Mouse (Mus musculus) cerebellum, adult 9-10 months (tissue): Measurements from ENCODE around the gene Vti1a.

ENCODE experiments used
- DNase-seq: peaks from one replicate; pipeline ENCODE4 v3.0.0; 2022

Vti1a gene

DNA sequence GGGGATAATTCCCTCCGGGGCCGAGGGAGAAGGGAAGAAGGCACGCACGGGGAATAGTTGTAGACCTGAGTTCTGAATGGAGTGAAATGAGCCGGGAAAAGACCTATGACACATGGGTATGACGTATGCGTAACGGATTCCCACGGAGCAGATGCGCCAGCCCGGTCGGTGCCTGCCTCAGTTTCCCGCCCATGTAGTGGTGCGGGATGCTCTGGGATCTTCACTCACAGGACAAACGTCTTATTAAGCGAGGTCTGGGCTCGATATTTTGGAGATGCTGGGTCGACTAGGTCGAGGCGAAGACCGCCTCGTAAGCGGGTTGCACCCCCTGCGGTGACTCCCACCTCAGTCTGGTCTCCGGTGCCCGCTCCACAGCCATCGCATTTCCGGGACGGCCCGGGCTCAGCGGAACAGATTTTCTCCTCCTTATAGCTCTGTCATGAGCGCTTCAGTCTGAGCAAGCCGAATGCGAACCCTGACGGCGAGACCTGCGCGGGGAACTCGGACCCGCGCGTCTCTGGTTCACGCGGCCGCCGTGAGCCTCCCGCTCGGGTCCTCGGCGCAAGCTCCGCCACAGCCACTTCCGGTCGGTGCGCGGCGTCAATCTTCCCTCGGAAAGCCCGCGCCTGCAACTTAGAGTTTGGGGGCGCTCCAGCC lies 515 bp upstream of the Vti1a start, which contains the start of gene Zdhhc6:
TSS of gene Zdhhc6 (minus strand) at position 581 of the 657 bp plus-strand sequence.
- DNase-seq: peak; percentile 81

DNA sequence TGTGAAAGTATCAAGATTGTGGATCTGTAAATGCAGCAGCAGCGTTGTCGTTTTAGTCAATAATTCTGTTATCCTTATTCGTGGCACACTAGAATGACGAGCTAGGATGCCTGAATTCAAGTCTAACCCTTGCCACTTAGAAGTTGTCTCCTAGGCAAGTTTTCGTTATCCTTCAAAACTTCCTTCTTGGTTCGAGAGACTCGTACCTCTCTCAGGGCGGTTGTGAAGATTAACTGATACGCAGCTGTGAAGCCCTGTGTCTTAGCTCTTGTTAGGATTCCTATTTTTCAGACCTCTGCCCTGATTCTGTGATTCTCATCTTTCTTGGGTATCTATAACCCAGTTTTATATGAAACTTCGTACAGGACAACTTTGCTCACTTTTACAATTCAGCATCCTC lies 806 bp downstream of the Vti1a start:
- DNase-seq: no peak

DNA sequence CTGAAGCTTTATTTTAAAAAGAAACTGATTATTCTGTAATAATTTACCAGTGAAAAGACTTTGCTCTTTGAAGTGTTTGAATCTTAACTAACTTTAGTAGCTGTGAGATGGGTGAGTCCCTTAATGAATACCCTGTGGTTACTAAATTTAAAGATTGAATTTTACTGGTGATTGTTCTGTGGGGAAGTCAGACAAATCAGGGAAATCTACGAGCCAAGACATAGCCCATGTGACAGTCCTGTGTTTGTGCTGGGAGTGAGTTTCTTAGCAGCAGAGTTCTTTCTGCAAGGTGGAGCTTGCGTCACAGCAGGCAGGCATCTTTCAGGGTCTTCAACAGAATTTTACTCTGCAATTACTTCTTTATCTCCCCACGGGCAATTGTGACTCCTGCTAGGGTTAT lies 2.9 kb downstream of the Vti1a start:
- DNase-seq: no peak

DNA sequence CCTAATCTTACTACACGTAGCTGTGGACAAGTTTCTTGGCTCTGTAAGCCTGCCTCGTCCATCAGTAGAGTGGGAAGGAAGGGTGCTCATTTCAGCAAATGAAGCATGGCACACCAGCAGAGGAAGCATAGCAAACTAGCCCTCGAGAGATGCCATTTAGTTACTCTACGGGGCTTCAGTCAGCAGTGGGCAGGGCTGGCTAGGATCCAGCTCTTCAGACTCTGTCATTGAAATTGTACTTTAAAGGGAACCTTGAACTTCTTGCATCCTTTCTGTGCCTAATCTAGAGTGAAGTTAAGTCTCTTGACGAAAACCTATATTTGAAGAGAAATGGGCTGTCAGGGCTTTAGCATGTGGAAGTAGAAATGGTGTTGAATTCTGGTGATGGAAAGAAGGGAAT lies 3.4 kb downstream of the Vti1a start:
- DNase-seq: no peak

DNA sequence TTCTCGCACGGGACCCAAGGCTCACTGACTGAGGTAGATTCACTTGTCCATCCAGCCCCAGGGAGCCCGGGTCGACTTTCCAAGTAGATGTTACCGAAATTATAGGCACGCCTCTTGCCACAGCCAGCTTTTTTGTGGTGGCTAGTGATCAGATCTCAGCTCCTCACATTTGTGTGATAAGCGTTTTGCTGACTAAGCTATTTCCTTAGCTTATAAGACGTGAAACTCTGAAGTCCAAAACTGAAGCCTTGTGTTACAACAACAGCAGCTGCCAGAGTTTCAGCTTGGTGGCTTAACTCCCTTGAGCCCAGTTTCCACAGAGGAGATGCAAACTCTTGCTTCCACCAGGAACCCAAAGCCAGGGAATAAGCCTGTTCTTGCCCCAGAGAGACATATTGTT lies 6.5 kb downstream of the Vti1a start:
- no peak for DNase-seq

DNA sequence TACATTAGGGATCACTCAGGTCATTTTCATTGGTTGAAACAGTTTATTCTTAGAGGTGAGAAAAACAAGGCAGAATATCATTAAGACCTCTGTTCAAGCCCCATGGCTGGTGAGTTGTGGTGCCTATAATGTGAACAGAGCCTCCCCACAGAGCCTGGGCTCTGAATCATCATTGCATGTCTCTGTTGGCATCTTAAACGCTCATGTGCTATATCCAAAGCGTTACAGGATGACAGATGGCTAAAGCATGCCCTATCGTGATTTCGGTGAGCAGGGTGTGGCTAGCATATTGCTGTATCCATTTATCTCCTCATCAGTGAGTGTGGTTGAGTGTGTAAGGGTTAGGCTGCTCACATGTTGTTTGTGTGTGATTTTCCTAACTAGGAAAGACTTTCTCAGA lies 11.4 kb downstream of the Vti1a start:
- DNase-seq: no peak

DNA sequence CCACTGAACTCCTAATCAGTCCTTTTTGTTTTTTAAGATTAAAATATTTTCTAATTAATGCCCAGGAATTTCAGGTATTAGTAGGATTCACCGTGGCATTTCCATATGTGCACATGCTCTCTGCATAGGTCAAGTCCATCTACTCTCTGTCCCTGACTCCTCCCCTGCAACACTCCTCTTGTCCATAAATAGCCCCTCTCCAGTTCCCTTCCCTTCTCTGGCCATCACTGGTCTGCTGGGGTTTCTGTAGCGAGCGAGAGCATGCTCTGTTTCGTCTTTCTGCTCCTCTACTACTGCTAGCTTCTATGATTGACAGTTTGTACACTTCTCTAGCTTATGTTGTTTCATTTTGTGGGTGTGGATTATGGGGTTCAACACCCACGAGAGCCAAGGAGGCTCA lies 15.7 kb downstream of the Vti1a start:
- DNase-seq: no peak

DNA sequence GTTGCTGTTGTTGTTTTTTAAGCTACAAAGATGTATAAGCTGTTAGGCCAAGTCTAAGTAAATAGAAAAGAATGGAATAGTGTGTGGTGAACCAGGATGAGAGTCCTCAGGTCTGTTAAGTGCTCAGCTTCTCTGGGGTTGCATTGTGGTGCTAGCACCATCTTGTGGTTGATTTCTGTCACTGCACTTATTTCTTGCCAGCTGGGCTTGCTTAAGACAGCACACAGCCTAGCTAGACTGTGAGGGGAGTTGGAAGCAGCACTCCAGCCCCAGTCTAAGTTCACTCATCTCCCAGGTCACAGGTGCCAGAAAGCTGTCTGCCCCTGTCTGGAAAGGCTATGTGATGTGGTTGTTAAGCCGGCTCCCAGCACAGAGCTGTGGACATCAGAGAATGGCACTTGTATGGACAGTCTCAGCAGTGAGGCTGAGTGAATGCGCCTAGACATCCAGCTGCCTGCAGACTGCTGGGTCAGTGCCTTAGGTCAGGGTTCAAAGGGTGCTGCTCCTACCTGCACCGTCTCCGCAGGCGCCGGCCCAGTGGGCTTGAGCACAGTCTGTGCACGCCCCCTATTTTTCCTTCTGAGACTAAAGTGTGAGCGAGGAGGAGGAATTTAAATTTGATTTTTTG lies 16.7 kb downstream of the Vti1a start:
- peak; percentile 80 for DNase-seq

DNA sequence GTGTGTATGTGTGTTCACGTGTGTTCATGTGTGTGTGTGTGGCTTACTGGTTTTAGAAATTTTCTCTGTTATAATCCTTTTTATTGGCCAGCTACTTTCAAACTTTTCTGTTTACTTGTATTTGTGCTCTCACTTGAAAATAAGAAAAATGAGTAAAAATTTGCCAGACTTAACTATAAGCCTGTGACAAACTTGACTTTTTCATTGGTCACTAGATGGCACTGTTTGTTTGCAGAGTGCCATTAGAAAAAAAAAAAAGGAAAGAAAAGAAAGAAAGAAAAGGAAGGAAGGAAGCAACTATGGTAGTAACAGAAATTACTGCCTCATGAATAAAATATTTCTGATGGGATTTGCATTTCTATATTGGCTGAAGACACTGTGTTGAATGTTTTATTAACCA lies 19.8 kb downstream of the Vti1a start:
- DNase-seq: no peak

DNA sequence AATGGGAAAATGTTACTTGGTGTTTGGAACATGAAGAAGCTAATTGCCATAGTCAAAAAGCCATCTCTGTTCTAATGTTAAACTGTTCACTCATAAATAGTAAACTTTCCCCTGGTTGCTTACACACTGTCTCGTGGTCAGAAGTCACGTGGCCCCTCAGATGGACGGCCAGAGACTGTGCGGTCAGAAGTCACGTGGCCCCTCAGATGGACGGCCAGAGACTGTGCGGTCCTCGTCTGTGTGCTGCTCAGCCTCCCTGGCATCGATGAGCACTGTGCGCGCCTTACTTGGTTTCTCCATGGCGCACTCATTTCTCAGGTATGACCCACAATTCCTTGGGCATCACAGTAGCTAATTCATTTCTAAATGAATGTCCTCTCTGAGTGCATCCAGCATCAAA lies 20.3 kb downstream of the Vti1a start:
- DNase-seq: no peak

DNA sequence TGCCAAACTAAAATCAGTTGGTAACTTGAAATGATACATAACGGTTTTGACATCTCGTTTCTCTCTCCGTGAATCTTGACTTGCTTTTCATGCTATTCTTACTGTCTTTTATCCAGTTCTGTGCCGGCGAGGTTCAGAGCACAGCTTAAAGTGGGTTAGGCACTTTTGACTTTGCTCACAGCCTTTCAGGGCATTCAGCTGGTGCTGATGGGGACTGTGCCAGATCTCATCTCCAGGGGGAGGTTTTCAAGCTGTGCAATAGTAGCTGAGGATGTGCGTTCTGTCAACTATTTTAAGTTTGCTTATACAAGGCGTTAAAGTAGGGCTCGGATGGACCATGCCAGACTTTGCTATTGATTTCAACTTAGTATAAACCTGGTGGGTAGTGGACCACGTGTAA lies 21.0 kb downstream of the Vti1a start:
- no peak for DNase-seq

DNA sequence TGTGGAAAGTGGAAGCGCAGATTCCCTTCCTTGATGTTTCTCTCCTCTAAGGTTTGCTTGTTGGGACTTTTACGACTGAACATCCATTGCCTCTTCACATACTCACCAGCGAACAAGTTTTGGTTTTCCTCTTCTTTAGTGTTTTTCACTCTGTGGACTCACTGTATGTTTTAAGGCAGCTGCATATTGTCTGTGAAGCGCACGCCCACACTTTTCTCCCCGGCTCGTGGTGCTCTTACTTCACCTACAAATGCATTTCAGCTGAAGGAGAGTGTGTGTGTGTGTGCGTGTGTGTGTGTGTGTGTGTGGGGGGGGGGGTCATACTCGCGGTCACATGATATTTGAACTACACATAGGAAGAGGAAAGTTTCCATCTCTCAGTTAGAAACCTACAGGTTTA lies 21.6 kb downstream of the Vti1a start:
- no peak for DNase-seq

DNA sequence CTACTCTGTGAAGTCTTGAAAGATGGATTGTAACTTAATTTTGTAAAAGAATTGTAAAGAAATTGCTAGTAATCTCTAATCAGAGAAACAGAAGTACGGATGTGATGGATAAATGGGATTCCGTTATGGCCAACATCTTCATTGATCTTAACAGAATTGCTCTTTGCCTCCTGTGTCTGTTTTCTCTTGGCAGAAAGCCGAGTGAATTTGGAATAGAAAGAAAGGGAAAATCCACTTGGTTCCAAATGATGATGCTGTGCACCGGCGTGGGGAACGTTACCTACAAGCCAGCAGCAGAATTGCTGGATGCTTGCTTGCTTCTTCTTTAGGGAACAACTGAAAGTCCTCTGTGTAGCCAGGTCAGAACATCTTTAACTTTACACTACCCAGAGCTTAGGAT lies 24.4 kb downstream of the Vti1a start:
- DNase-seq: no peak

DNA sequence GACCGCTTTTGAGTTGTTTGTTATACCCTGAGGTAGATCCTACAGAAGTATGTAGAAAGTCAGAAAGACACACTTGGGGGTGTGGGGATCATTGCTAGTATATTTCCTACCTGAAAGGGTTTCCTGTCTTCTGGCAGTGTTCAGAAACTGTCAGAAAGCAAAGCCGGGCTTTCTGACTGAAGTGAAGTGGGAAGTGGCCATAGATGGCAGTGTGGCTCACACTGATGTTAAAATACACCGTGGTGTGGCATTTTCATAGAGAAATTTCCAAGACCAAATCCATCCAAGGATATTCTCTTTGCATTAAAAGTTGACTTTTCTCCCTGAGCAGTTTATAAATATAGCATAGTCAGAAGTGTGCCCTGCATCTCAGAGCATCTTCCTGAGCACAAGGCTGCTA lies 25.3 kb downstream of the Vti1a start:
- no peak for DNase-seq

DNA sequence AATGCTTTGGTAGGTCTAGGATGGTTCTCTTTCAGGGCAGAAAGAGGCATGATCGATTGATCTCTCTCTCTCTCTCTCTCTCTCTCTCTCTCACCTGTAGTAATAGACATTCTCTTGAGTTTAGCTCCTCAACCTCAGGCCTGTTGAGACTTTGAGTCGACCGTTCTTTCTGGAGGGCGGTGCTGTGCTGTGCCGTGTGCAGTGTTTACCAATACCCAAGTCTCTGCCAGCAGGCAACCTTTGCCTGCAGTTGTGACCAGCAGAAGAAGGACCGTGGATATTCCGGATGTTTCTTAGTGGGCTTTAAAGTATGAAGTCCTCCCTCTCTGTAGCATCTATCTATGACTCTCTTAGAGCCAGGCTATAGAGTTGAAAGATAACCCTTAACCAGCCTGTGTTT lies 26.3 kb downstream of the Vti1a start:
- no peak for DNase-seq

DNA sequence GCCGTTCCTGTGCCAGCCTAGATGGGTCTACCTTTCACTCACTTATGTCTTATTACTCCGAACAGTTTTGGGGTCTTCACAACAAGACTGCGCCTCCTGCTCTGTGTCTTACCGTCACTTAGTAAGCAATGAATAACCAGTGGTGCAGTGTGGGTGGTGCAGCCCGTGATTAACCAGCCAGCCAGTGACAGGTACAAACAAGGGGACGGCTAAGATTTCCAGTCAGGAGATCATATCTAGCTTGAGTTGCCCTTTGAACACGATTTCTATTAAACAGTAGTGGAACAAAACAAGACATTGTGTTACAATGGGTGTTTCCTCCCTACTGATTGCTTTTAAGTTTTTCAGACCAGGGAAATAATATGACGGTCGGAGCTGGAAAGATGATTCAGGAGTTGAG lies 27.2 kb downstream of the Vti1a start:
- no peak for DNase-seq

DNA sequence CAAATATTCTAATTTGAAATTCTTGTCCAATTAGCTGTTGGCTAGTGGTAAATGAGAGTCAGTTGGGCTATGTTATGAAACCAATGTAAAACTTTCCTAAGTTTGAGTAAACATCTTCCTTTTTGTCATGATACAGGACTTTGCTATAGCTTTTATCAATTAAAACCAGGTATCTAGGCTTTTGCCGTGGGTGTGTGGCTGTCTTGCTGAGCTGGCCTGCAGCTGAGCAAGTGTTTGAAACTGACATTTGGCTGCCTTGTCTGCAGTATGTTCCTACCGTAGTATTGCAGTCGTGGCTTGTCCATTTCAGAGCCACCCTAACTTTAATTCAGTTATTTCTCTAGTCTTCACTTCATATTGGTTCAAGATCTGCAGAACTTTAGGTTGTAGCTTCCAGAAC lies 32.1 kb downstream of the Vti1a start:
- no peak for DNase-seq

DNA sequence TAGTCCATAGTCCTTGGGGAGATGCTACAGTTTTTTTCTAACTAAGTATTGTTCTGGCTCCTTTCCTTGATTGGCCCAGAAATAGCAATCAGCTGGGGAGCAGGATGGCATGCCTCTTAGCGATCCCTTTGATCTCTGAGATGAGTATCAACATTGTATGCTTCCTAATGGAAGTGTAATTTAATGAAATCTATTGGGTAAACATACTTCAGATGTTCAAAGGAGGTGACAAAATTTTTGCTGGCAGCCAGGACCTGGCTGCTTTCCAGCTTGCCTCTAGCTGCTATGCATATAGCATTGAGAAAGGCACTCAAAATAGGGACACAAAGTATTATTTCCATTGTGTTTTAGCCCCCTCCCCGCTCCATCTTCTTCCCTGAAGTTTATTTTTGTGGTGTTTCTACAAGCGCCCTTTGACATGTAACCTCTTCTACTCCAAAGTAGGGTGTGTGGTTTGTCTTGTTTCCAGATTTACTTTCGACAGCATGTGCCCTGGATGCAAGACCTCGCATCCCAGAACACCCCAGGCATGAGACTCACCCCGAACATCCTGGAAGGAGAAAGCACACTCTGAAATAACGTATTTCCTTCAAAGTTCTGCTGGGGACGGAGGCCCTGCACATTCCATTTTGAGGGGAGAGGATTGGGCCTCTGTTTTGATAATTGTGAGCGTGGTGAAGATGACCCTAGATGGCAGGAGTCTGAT lies 34.7 kb downstream of the Vti1a start:
- DNase-seq: no peak

DNA sequence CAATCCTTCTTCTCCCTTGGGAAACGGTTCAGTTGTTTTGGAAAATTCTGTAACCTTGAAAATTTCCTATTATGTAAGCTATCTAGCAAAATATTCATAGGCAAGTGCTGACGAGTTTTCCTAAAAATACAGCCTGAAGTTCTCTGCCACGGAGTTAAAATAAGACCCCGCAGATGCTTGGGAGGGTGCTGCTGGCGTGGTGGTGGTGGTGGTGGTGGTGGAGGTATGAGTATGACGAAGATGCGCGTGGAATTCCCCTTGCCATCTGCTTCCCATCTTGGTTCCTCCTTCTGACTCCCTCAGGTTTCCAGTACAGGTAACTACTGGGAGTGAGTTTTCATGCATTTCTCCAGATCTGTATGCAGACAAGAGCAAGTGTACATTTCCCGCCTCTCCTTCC lies 46.5 kb downstream of the Vti1a start:
- no peak for DNase-seq

DNA sequence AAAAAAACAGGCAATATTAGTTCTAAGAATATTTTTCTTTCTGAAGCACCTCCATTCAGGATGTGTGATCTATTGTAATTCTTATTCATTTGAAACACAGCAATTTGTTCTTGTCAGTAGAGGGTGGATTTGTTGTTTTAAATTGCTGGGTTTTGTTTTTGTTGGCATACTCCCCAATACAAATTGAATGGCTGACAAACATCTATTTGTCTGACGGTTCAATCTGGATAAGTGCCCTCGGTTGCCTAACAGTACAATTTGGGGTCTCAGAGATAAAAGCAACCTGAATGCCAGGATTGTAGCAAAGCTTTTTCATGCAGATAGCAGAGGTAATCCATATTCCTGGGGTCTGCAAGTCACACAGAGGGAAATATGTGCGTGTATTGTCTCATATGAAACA lies 53.6 kb downstream of the Vti1a start:
- no peak for DNase-seq

DNA sequence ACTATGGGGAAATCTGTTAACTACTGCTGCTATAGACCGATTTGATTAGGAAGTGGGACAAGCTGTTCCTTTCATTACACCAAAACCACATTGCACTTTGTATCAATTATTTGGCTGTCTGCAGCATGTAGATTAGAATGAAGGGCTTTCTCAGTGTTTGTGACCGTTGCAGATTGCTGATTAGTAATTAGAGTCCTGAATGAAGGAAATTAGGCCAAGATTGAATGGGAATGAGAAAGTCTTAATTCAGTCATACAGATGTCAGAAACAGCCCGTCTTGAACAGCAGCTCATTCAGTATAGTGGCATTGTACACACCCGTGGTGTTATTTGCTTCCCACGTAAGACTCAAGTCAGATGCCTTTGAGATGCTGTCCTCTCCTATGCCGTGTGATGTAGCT lies 60.2 kb downstream of the Vti1a start:
- DNase-seq: no peak

DNA sequence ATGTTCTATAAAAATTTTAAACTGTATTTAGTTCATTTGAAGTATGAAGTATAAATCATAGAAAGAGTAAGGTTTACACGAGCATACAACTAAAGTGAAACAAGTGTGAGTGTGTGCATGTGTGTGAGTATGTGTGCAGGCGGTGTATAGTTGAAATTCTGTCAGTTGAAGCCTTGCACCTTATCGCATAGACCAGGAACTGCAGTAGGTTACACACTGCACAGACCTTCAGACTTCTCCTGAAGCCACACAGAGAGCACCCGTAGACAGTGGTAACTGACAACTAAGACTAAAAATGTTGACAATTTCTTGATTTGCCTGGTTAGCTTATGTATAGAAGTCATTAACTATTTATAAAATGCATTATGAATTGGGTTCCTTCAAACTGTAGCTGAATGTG lies 61.4 kb downstream of the Vti1a start:
- no peak for DNase-seq

DNA sequence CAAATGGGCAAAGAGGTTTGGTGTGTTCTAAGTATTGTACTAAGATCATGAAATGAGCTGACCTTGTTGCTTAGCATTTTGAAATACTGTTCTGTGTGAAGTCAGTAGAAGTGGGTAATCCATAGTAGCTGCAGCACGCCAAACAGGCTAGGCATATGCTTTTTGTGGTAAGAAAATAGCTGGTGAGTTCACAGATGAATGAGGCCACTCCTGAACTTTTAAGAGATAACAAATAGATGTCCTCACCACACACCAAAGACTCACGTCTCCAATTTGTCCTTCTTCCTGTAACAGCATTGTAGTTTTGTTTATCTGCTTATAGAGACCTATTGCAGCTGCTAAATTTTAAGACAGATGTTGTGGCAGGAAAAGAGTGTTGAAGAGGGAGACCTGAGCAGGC lies 62.8 kb downstream of the Vti1a start:
- DNase-seq: no peak

DNA sequence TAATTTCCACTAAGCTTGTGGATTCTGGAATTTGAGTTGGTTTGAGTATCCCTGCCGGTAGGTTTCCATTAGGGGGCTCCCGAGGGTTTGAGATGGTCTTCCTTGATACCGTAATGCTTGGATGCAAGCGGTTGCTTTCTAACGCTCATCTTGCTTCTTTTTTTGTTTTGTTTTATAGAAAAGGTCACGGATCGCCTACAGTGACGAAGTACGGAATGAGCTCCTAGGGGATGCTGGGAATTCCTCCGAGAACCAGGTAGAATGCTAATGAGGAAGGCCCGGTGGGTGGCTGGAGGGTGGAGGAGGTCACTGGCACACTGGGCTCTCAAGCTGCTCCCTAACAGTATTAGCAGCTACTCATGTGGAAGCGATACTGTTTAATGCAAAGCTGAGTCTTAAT lies 64.7 kb downstream of the Vti1a start:
- DNase-seq: no peak

DNA sequence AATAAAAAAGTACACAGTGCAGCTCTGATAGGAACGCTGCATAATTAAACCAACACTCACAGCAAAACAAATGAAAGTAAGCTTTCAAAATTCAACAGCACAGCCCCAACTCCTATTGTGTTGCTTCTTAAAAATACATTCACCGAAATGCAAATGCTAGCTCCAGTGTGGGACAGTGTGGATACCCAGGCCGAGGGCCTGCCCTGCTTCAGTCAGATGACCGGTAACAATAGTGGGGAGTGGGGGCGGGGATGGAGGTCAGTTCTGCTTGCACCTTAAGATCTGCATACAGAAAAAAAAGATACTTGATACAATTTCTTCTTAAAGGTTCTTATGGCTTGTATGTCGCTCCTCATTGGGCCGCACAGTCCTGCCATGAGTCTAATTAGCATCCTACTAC lies 65.2 kb downstream of the Vti1a start:
- no peak for DNase-seq
